Mouse (Mus musculus) liver, postnatal 0 days (tissue): ENCODE results near the gene Togaram2. TPM values are rescaled to one million over a fixed set of nuclear protein-coding genes. Genes with fewer than 3 reads are reported as not detected.

Experiments used
- ATAC-seq: fragments of 200-750 bp; cut with Nextera tagmentation; 2 replicates; pipeline ENCODE4 v1.8.0; 2017; ENCODE audit warnings: mild to moderate bottlenecking, moderate library complexity
- DNase-seq: peaks from one replicate; pipeline ENCODE4 v3.0.0-alpha.2; 2016
- H3K27ac ChIP-seq: fragments of 300-500 bp; sonication (generic); 2 replicates; pipeline ENCODE4 v1.5.1; 2014; ENCODE audit warnings: antibody characterized with exemption, moderate library complexity, mild to moderate bottlenecking, low read depth
- H3K27me3 ChIP-seq: fragments of 300-500 bp; sonication (generic); 2 replicates; pipeline ENCODE4 v1.6.1; 2014; ENCODE audit warnings: low read length, control low read depth, mixed read lengths; ENCODE audit not compliant: insufficient read depth
- H3K36me3 ChIP-seq: fragments of 300-500 bp; sonication (generic); replicated peaks from 2 replicates; pipeline ENCODE4 v1.6.1; 2014; ENCODE audit warnings: mild to moderate bottlenecking, control low read depth, low read length, moderate library complexity, mixed read lengths; ENCODE audit not compliant: insufficient read depth
- H3K4me1 ChIP-seq: fragments of 300-500 bp; sonication (generic); 2 replicates; pipeline ENCODE4 v1.6.1; 2014; ENCODE audit warnings: antibody characterized with exemption, mild to moderate bottlenecking, control low read depth; ENCODE audit not compliant: insufficient read depth
- H3K4me2 ChIP-seq: fragments of 300-500 bp; sonication (generic); 2 replicates; pipeline ENCODE4 v1.6.1; 2014; ENCODE audit warnings: low read depth, mild to moderate bottlenecking, low read length, moderate library complexity, mixed read lengths
- H3K4me3 ChIP-seq: fragments of 300-500 bp; sonication (generic); 2 replicates; pipeline ENCODE4 v1.5.1; 2014; ENCODE audit warnings: low read depth, low read length
- H3K9ac ChIP-seq: fragments of 300-500 bp; sonication (generic); replicated peaks from 2 replicates; pipeline ENCODE4 v1.6.1; 2014; ENCODE audit warnings: mild to moderate bottlenecking, moderate library complexity
- H3K9me3 ChIP-seq: fragments of 300-500 bp; sonication (generic); 2 replicates; pipeline ENCODE4 v1.6.1; 2016; ENCODE audit warnings: mild to moderate bottlenecking, control low read depth, low read length, mixed read lengths
- CTCF ChIP-seq: sonication (generic); IDR thresholded peaks from 2 replicates; pipeline ENCODE4 v1.5.1; 2016; ENCODE audit warnings: antibody characterized with exemption, low read depth
- EP300 ChIP-seq: IDR thresholded peaks from 2 replicates; pipeline ENCODE4 v1.6.1; 2016; ENCODE audit warnings: antibody characterized with exemption, low read depth, mild to moderate bottlenecking
- WGBS: fragments of 180-500 bp; shearing (Covaris S2); extraction: QIAGEN DNeasy Blood & Tissue Kit; methylation state at CpG from one replicate; pipeline ENCODE4 v1.1.7; 2014; ENCODE audit not compliant: insufficient replicate concordance; 5-methylcytosine and 5-hydroxymethylcytosine counted together
- polyA plus RNA-seq: library from polyadenylated mRNA; unstranded; fragments of >200 nt; fragmentation: Nextera tagmentation; extraction: Ambion mirVana; gene quantifications from 2 replicates; pipeline ENCODE4 v1.2.1, GENCODE M21; 2015

The Togaram2 gene
- polyA plus RNA-seq, 1 experiment from 2014 or later: not detected

GRCm38 (mm10) chr17:71684103-71684608 lies 11.1 kb downstream of the Togaram2 start:
- 40% methylated on average over 5 of the region's 5 CpGs for WGBS
- Histone ChIP-seq H3K4me2 (no peak overlapping the region), H3K4me1 (no peaks in the 10 kb centered on the region), H3K27me3 (no peaks in the 10 kb centered on the region), H3K9me3 (no peaks in the 10 kb centered on the region), H3K4me3 (no peak overlapping the region), H3K9ac (no peak overlapping the region), H3K36me3 (no peaks in the 10 kb centered on the region), H3K27ac (no peak overlapping the region)
- no peak for ATAC-seq
- TF ChIP-seq CTCF (no peak), EP300 (no peak)
- no peak for DNase-seq

- DNase-seq: no peak
- no peak overlapping the region for H3K4me3 ChIP-seq
- no peaks in the 10 kb centered on the region for H3K9me3 ChIP-seq
- no peaks in the 10 kb centered on the region for H3K4me1 ChIP-seq
- no peaks in the 10 kb centered on the region for H3K36me3 ChIP-seq
- H3K4me2 ChIP-seq: no peak overlapping the region
- WGBS: 69% methylated on average over 9 of the region's 9 CpGs
- ATAC-seq: no peak
- H3K27ac ChIP-seq: no peak overlapping the region
- H3K9ac ChIP-seq: no peak overlapping the region
- no peaks in the 10 kb centered on the region for H3K27me3 ChIP-seq
- TF ChIP-seq CTCF (no peak), EP300 (no peak)
Measured at GRCm38 (mm10) chr17:71687436-71687835, 14.4 kb downstream of the Togaram2 start.

GRCm38 (mm10) chr17:71689903-71690302 lies 16.8 kb downstream of the Togaram2 start:
- no peaks in the 10 kb centered on the region for H3K27me3 ChIP-seq
- no peak overlapping the region for H3K27ac ChIP-seq
- no peaks in the 10 kb centered on the region for H3K9me3 ChIP-seq
- no peak overlapping the region for H3K4me3 ChIP-seq
- no peaks in the 10 kb centered on the region for H3K36me3 ChIP-seq
- H3K4me2 ChIP-seq: no peak overlapping the region
- DNase-seq (no peak), ATAC-seq (no peak)
- no peaks in the 10 kb centered on the region for H3K4me1 ChIP-seq
- 55% methylated on average over 5 of the region's 5 CpGs for WGBS
- no peak overlapping the region for H3K9ac ChIP-seq
- no peak for TF ChIP-seq EP300
- no peak for TF ChIP-seq CTCF

GRCm38 (mm10) chr17:71691361-71691875 lies 18.4 kb downstream of the Togaram2 start:
- H3K4me3 ChIP-seq: no peak overlapping the region
- no peak overlapping the region for H3K9ac ChIP-seq
- no peaks in the 10 kb centered on the region for H3K4me1 ChIP-seq
- ATAC-seq (no peak), DNase-seq (no peak)
- no peaks in the 10 kb centered on the region for H3K9me3 ChIP-seq
- H3K27ac ChIP-seq: no peak overlapping the region
- no peaks in the 10 kb centered on the region for H3K27me3 ChIP-seq
- no peak for TF ChIP-seq CTCF
- TF ChIP-seq EP300: no peak
- 59% methylated on average over 11 of the region's 11 CpGs for WGBS
- H3K36me3 ChIP-seq: no peaks in the 10 kb centered on the region
- H3K4me2 ChIP-seq: no peak overlapping the region

GRCm38 (mm10) chr17:71693313-71693712 lies 20.3 kb downstream of the Togaram2 start:
- Histone ChIP-seq H3K36me3 (no peaks in the 10 kb centered on the region), H3K27me3 (no peaks in the 10 kb centered on the region), H3K9me3 (no peaks in the 10 kb centered on the region), H3K4me1 (no peaks in the 10 kb centered on the region), H3K4me3 (no peak overlapping the region), H3K9ac (no peak overlapping the region), H3K27ac (no peak overlapping the region), H3K4me2 (no peak overlapping the region)
- DNase-seq (no peak), ATAC-seq (no peak)
- TF ChIP-seq CTCF: no peak
- TF ChIP-seq EP300: no peak
- 63% methylated on average over 5 of the region's 5 CpGs for WGBS

GRCm38 (mm10) chr17:71693780-71694179 lies 20.7 kb downstream of the Togaram2 start:
- TF ChIP-seq CTCF (peak; percentile 59), EP300 (no peak)
- no peaks in the 10 kb centered on the region for H3K36me3 ChIP-seq
- 65% methylated on average over 8 of the region's 8 CpGs for WGBS
- H3K4me1 ChIP-seq: no peaks in the 10 kb centered on the region
- no peak overlapping the region for H3K4me2 ChIP-seq
- no peak overlapping the region for H3K27ac ChIP-seq
- no peaks in the 10 kb centered on the region for H3K9me3 ChIP-seq
- no peak for ATAC-seq
- no peak overlapping the region for H3K4me3 ChIP-seq
- DNase-seq: peak; percentile 42
- H3K9ac ChIP-seq: no peak overlapping the region
- no peaks in the 10 kb centered on the region for H3K27me3 ChIP-seq
